Mouse (Mus musculus): ENCODE data around the gene Spag7.

DNA sequence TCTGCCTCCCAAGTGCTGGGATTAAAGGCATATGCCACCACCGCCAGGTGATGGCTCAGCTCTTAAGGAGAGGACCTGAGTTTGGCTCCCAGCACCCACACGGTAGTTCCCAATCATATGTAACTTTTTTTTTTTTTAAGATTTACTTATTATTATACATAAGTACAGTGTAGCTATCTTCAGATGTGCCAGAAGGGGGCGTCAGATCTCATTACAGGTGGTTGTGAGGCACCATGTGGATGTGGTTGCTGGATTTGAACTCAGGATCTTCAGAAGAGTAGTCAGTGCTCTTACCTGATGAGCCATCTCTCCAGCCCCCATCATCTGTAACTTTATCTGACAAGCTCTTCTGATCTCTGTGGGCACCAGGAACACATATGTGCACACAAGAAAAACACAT is 28.2 kb upstream of the Spag7 start:
- TF ChIP-seq POLR2A (IDR thresholded peaks at IDR 0.05; ENCODE audit: insufficient read length, low read depth): no peak
- no peak for TF ChIP-seq POLR2AphosphoS2 (IDR thresholded peaks at IDR 0.05; ENCODE audit: insufficient read length, low read depth)

Data from myocyte (in vitro differentiated cells).